Mouse (Mus musculus): ENCODE results near the gene Qtrt2.

DNA sequence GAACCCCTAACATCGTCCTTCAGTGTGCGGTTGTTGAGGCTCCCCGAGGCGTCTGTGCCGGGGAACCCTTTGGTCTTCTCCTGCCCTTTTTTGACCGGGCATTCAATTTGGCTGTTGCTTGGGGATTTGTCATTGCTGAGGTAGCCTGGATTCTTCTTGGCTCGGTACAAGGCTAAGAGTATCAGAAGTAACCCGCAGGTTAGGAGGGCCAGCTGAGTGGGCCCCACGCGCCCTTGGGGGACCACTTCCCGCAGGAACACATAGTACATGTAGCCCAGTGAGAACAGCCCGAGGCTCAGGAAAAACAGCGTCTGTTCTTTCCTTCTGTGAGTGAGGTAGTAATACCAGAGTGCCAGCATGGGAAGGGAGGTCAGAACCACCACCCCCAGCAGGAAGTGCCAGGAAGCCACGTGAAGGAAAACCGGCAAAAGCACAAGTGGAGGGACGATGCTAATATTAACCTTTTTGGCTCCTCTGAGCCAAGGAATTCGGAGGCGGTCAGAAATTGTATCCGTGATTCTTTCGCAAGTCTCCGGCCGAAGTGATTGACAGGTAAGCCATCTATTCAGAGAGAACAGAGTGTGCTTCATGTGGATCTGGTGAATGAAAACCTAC is 47.1 kb upstream of the Qtrt2 start:
- TF ChIP-seq GATA1 (IDR thresholded peaks at IDR 0.05; ENCODE audit: borderline replicate concordance, low read length) (no peak), FLI1 (IDR thresholded peaks at IDR 0.05; ENCODE audit: low read length) (no peak)

Measured in megakaryocyte, embryonic 14.5 days (primary cell).